Mouse (Mus musculus): Measurements from ENCODE around the gene Eif2s1. TPM values are rescaled to one million over a fixed set of nuclear protein-coding genes. Genes with fewer than 3 reads are reported as not detected.
A peak's percentile ranks its signal among the peaks of the same experiment; 100 is the strongest.
"Not testable (repeated sequence)": the region's sequence is repeated elsewhere in the genome, so short reads cannot be mapped to it uniquely, and the experiment has no call there.

Eif2s1 gene
- total RNA-seq, 4 experiments from 2014 or later = 36.4 to 44.5 (median 39.9) TPM

DNA sequence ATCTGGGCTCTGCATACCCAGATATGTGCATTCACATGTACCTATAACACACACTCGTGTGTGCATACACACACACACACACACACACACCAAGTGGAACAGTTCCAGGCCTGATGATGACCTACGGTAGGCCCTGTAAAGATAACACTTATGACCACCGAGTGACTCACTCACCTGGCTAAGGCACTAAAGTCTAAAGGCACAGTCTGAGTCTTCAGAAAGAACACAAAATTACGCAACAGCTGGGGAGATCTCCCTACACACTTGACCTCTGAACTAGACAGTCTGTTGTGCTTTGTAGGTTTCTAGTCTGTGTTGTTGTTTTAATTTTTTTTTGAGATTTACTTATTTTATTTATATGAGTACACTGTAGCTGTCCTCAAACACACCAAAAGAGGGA, 52.8 kb downstream of the Eif2s1 start:
- no peak for DNase-seq (ENCODE audit: low spot score in 2 of 2)

- no peak for DNase-seq (ENCODE audit: low spot score in 2 of 2)
Observed at GRCm38 (mm10) chr12:78915561-78915960, 53.9 kb downstream of the Eif2s1 start.

- DNase-seq (ENCODE audit: low spot score in 2 of 2) = no peak
Observed at GRCm38 (mm10) chr12:78916278-78916677, 54.7 kb downstream of the Eif2s1 start.

- DNase-seq (ENCODE audit: low spot score in 2 of 2) = peak; percentile 72 to 73
Observed at GRCm38 (mm10) chr12:78918227-78919078, 56.8 kb downstream of the Eif2s1 start.

DNA sequence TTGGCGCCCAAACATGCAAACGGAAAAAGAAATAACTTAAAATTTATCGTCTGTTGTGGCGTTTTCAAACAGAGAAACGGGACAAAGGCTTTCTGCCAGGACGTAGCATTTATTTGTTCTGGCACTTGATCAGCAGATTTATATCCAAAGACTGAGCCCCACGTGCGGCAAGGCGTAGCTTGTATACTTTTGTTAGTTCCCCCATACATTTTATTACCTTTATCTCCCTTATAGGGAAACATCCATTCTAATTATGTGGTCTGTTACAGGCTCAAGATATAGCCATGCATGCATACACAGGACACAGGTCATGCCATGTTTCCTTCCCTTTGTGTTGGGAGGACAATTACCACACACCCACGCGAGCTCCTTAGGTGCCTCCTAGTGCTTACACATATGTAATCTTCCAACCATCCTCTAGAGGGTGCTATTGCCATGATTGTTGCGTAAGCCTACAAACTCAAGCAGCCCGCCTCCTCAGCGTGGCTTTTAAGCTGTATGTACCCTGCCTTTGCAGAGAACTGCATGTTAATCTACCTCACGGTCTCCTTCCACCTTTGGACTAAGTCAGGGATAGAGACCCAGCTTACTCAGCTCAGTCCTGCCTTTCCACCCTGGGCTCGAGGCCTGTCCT, 57.6 kb downstream of the Eif2s1 start:
- peak; percentile 17 to 37 for DNase-seq (ENCODE audit: low spot score in 2 of 2)

- DNase-seq (ENCODE audit: low spot score in 2 of 2) = no peak
Observed at GRCm38 (mm10) chr12:78921421-78921820, 59.8 kb downstream of the Eif2s1 start.

DNA sequence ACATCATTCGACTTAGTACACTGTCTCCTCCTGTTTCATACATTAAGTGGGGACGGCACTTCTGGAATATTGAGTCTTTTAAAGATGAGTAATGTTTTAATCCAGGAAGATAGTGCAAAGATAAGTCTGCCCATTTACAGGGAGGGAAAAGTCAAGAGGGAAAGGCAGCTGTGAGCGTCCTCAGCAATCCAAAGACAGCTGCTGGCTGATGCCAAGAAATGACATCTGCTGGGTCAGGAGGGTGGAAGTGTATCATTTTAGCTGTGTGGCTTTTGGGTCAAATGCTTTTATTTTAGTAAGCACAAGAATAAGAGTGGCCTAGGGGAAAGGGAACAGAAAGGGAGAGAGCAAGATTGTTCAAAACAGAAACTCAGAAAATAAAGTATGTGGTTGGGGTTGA, 60.4 kb downstream of the Eif2s1 start:
- no peak for DNase-seq (ENCODE audit: low spot score in 2 of 2)

- DNase-seq (ENCODE audit: low spot score in 2 of 2) = not testable (repeated sequence)
Observed at GRCm38 (mm10) chr12:78922977-78923376, 61.4 kb downstream of the Eif2s1 start.

GRCm38 (mm10) chr12:78923539-78924189, 62.0 kb downstream of the Eif2s1 start:
- no peak for DNase-seq (ENCODE audit: low spot score in 2 of 2)

- no peak for DNase-seq (ENCODE audit: low spot score in 2 of 2)
Observed at GRCm38 (mm10) chr12:78927287-78927686, 65.7 kb downstream of the Eif2s1 start.

- no peak for DNase-seq (ENCODE audit: low spot score in 2 of 2)
Observed at GRCm38 (mm10) chr12:78929900-78930299, 68.3 kb downstream of the Eif2s1 start.

DNA sequence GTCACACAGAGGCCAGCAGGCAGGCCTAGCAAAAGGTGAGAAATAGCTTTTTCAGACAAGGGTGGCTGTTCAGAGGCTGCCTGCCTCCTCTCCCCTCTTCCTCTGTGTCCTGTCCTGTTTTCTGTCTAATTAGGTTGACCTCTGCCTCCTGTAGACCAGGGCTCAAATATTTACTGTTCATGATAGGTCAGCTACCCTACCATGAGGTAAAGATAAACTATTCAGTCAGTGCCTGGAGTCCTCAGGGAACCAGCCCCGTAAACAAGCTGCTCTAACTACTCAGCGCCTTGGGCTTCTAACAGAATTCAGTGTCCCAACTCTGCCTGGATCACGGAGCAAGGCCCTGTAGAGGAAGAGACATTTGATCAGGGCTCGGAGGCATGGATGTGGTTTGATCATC, 74.9 kb downstream of the Eif2s1 start:
- DNase-seq (ENCODE audit: low spot score in 2 of 2) = no peak

Other genes with a start within 250 kb of the Eif2s1 start
- not detected for gene Fam71d, start 170.3 kb upstream of the Eif2s1 start, total RNA-seq (2022)
- gene Mpp5, start 112.9 kb upstream of the Eif2s1 start, total RNA-seq (2022) = 10 to 100 TPM; 12.9 to 21.2 (median 17.2) TPM
- 10 to 100 TPM; 62.2 to 64.5 (median 63.4) TPM for gene Atp6v1d, start 181 bp upstream of the Eif2s1 start, total RNA-seq (2022)
- gene Plek2, start 45.1 kb downstream of the Eif2s1 start, total RNA-seq (2022) = not detected
- gene Tmem229b, start 145.8 kb downstream of the Eif2s1 start, total RNA-seq (2022) = 1 to 10 TPM; 1.8 to 6.6 (median 3.4) TPM
- gene Plekhh1, start 167.3 kb downstream of the Eif2s1 start, total RNA-seq (2022) = 1 to 10 TPM in 3 of 4 experiments, under 1 TPM in 1; 0.61 to 2.7 (median 1.5) TPM
- 1 to 10 TPM; 1.6 to 2.3 (median 1.9) TPM for gene Pigh, start 227.8 kb downstream of the Eif2s1 start, total RNA-seq (2022)